Mouse (Mus musculus) cerebellum, adult (tissue): ENCODE measurements around the gene Dgkh.

Experiments
- ATAC-seq: cut with Nextera tagmentation; 2 replicates; pipeline ENCODE4 v1.9.2; 2017; ENCODE audit warnings: mild to moderate bottlenecking, moderate library complexity, mixed read lengths; ENCODE audit not compliant: insufficient number of reproducible peaks, low FRiP score, low TSS enrichment

Gene Dgkh

DNA sequence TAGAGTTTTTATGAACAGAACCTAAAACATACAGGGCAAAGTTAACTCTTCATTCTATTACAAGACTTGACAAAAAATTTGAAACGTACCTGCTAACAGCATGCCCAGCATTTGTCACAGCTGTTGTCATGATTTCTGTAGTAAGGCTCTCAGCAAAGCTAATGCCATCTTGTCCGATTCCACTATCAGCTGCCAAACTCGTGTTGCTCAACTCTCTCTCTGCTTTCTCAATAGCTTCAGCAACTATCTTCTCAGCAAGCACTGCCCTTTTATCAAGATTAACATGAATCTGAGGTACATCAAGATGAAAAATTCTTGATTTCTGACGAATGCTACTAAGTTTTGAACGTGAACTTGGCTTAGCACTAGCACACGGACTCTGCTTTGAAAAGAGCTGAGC, 222.8 kb downstream of the Dgkh start:
- ATAC-seq, result no peak
